Mouse (Mus musculus): ENCODE results near the gene Tprkb. TPM values are rescaled to one million over a fixed set of nuclear protein-coding genes. Genes with fewer than 3 reads are reported as not detected.
A peak's percentile ranks its signal among the peaks of the same experiment; 100 is the strongest.
"Not testable (repeated sequence)": the region's sequence is repeated elsewhere in the genome, so short reads cannot be mapped to it uniquely, and the experiment has no call there.

The Tprkb gene
- polyA plus RNA-seq, 1 experiment from 2014 or later: 41.8 TPM

DNA sequence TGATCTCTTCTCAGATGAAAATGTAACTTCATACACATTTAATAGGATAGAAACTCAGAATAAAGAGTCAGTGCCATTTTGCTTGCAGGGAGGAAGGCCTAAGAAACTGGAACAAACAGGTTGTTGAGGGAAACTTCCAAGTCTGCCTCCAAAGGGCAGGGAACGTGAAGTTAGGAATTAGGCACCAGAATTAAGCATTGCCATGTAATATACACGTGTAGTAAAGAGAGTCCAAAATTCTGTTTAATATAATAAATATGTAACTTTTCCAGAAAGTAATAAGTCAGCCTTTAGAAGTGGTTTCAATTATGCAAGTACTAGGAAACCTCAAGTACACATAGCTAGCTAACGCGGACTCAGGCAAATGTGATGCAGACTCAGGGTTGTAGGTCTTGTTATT is 7.7 kb downstream of the Tprkb start:
- Histone ChIP-seq H3K9ac (no peak overlapping the region), H3K27me3 (replicated peaks) (no peaks in the 10 kb centered on the region), H3K27ac (no peak overlapping the region), H3K4me1 (replicated peaks) (peaks cover 6% of the 10 kb centered on the region; the same call in 1 of the 2 replicates), H3K36me3 (peaks cover 2% of the 10 kb centered on the region; the same call in 1 of the 2 replicates), H3K4me2 (replicated peaks) (no peak overlapping the region), H3K9me3 (no peaks in the 10 kb centered on the region), H3K4me3 (replicated peaks) (no peak overlapping the region)
- ATAC-seq: no peak
- WGBS: 93% methylated on average over 4 of the region's 4 CpGs

DNA sequence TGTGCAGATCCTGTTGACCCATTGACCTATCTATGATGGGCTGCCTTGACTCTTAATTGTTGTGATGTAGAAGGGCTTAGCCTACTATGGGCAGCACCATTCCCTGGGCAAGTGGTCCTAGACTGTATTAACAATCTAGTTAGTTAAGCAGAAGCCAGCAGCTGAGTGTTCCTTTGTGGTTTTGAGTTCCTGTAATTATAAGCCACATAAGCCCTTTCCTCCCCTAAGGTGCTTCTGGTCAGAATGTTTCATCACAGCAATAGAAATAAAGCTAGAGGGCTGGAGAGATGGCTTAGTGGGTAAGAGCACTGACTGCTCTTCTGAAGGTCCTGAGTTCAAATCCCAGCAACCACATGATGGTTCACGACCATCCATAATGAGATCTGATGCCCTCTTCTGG is 12.0 kb downstream of the Tprkb start:
- no peak overlapping the region for H3K4me2 ChIP-seq (replicated peaks)
- no peak overlapping the region for H3K4me3 ChIP-seq (replicated peaks)
- H3K36me3 ChIP-seq: peaks cover 23% of the 10 kb centered on the region
- H3K9ac ChIP-seq: no peak overlapping the region
- no peak for ATAC-seq
- no peak overlapping the region for H3K27ac ChIP-seq
- WGBS: 92% methylated on average over 1 of the region's 1 CpGs
- H3K9me3 ChIP-seq: no peaks in the 10 kb centered on the region
- no peaks in the 10 kb centered on the region for H3K4me1 ChIP-seq (replicated peaks)
- no peaks in the 10 kb centered on the region for H3K27me3 ChIP-seq (replicated peaks)

DNA sequence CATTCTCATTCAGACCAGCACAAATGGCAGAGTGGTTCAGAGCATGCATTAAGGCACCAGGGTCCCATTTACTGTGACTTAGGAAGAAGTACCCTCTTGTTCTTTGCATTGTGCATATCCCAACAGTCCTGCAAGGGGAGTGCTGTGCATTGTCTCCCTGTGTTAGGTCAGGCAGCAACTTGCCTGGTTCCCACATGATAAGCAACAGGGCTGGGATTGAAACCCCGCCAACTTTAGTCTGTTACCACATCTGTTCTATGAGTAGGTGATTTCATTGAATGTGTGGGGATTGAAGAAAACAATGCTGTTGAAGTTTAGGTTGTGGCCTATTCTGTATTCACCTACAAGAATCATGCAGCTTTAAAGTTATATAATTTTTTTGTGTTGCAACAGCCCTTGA is 15.0 kb downstream of the Tprkb start:
- Histone ChIP-seq H3K4me2 (replicated peaks) (no peak overlapping the region), H3K4me3 (replicated peaks) (no peak overlapping the region), H3K9me3 (no peaks in the 10 kb centered on the region), H3K4me1 (replicated peaks) (no peaks in the 10 kb centered on the region), H3K27ac (no peak overlapping the region), H3K9ac (no peak overlapping the region), H3K36me3 (peaks cover 24% of the 10 kb centered on the region), H3K27me3 (replicated peaks) (no peaks in the 10 kb centered on the region)
- WGBS: 90% methylated on average over 1 of the region's 1 CpGs
- ATAC-seq: no peak

DNA sequence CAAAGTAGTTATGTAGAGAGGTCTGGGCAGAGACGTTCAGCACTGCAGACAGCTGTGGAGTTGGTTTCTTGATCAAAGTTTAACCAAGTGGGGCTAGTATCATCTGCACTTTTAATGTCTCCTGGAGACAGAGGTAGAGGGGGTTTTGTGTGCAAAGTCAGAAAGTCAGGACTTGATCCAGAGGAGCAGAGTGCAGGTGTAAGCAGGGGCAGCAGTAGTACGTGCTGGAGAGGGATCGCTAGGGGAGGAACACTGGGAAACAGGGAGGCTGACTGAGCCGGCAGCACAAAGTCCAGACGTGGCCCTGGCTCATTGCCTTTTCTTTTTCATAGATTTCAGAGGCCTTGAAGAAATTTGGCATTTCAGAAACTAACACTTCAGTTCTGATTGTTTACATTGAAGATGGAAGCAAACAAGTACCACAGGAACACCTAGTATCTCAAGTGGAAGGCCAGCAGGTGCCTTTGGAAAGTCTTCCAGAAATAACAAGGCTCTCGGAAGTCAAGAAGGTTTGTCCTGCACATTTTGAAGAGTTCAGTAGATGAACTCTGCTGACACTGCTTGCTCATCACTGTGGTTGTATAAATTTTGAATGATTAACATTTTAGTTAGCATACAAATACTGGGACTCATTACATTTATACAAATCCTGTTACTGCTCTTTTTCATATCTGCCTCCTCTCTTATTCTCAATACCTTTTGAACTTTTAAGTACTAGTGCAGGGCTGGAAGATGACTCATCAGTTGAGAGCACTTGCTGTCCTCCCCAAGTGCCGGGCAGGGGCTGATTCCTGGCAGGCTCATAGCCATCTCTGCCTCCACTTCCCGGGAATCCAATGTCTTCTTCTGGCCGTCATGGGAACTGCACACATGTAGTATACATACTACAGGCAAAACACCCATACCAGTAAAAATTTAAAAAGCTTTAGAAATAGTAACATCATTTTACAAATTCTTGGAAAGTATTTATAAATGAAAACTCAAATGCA is 16.1 kb downstream of the Tprkb start:
- Histone ChIP-seq H3K36me3 (peaks cover 24% of the 10 kb centered on the region), H3K9me3 (no peaks in the 10 kb centered on the region), H3K4me1 (replicated peaks) (no peaks in the 10 kb centered on the region), H3K4me3 (replicated peaks) (no peak overlapping the region), H3K27ac (no peak overlapping the region), H3K4me2 (replicated peaks) (no peak overlapping the region), H3K9ac (no peak overlapping the region), H3K27me3 (replicated peaks) (no peaks in the 10 kb centered on the region)
- ATAC-seq: no peak
- WGBS: 84% methylated on average over 9 of the region's 9 CpGs

DNA sequence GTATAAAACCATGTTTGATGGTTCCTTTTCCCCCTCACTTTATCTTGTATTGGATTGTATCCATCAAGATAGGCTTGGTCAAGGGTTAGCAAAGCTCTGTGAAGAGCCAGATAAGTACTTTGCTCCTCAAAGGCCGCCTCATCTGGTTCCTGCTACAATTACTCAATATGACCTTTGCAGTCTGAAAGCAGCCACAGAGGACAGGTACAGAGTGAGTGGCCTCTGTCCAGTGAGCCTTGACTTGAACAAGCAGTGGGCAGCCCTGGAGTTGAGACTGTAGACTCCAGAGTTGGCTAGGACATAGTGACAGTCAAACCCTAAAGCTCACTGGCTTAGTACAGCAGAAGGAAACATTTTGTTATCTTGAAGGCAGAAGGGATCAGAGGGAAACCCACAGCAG is 17.6 kb downstream of the Tprkb start:
- Histone ChIP-seq H3K36me3 (peaks cover 24% of the 10 kb centered on the region), H3K27ac (no peak overlapping the region), H3K4me3 (replicated peaks) (no peak overlapping the region), H3K4me1 (replicated peaks) (no peaks in the 10 kb centered on the region), H3K9ac (no peak overlapping the region), H3K4me2 (replicated peaks) (no peak overlapping the region), H3K27me3 (replicated peaks) (no peaks in the 10 kb centered on the region), H3K9me3 (no peaks in the 10 kb centered on the region)
- ATAC-seq: peak; percentile 82
- 66% methylated on average over 1 of the region's 1 CpGs for WGBS

DNA sequence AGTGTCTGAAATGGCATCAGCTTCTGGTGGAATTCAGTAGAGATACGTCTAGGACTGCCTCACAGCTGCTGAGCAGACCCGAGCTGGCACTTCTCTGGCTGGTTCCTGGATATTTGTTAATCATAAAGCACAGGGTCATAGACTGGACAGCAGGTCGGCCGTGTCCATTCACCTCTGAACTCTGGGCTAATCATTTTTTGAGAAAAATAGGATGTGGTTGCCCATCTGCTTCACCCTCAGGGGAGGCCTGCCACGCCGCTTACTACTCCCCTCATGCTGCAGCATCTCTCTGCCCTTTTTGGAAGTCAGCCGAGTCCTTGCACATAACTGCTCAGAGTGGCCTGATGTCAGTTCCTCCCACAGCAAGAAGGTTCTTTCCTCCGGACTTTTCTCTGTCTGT is 22.4 kb downstream of the Tprkb start:
- Histone ChIP-seq H3K27ac (no peak overlapping the region), H3K9ac (no peak overlapping the region), H3K4me2 (replicated peaks) (no peak overlapping the region), H3K27me3 (replicated peaks) (no peaks in the 10 kb centered on the region), H3K4me3 (replicated peaks) (no peak overlapping the region), H3K36me3 (0 out of 2 replicates have a peak, but pooled peaks cover 4% of the 10 kb centered on the region), H3K4me1 (replicated peaks) (0 out of 2 replicates have a peak, but pooled peaks cover 2% of the 10 kb centered on the region), H3K9me3 (no peaks in the 10 kb centered on the region)
- ATAC-seq: no peak
- WGBS: 77% methylated on average over 8 of the region's 8 CpGs

DNA sequence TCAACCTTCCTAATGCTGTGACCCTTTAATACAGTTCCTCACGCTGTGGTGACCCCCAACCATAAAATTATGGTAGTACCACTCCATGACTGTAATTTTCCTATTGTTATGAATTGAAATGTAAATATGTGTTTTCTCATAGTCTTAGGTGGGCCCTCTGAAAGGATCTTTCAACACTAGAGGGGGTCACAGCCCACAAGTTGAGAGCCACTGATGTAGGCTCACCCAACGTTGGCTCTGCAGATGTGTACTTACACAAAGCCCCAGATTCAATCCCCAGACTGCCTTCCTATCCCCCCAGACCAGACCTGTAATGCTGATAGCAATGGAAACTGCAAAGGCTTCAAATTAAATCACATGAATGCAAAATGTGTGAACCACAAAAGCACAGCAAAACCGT is 24.0 kb downstream of the Tprkb start:
- no peak for ATAC-seq
- Histone ChIP-seq H3K27ac (no peak overlapping the region), H3K4me1 (replicated peaks) (0 out of 2 replicates have a peak, but pooled peaks cover 2% of the 10 kb centered on the region)

DNA sequence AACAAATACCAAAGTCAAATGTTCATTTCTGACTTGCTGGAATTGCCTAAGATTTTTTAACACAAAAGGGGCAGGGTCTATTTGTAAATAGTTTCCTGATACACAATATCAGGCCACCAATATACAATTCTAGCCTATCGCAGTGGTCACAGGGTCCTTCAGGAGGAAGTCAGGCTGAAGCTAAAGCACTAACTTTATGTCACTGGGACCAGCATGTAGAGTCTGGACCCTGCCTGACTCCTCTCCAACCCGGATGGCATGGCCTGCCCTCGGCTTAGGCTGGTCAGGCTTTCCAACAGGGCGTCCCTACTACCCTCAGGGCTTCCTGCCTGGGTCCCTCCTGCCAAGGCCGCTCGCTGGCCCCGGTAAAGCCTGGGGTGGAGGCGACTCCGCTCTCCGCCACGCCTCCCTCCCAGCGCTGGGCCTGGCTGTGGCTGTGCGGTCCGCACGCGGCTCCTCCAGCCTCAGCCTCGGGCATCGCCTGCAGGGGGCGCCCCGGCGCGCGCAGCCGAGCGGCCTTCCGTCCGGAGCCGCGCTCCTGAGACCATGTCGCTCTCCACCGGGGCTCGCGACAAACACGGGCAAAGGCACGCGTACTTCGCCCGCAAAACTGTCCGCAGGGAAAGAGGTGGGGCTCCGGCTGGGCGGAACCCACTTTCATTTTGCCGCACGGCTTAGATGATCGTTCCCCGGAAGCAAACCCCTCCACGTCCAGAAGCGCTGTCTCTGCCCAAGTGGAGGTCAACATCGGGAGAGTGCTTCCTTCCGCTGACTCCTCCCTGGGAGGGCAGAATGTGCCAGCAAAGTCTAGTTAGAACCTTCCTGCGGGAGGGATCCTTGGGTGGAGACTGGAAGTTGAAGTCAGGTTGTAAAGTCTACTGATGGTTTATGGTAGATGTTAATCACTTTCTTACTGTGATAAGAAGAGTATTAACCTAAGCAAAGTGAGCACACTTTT is 25.1 kb downstream of the Tprkb start:
- Histone ChIP-seq H3K4me3 (replicated peaks) (peak overlapping the region; percentile 45), H3K9ac (peak overlapping the region; percentile 61), H3K27ac (peak overlapping the region; percentile 83), H3K4me2 (replicated peaks) (peak overlapping the region; percentile 79)
- H3K4me1 ChIP-seq (replicated peaks); H3K36me3 ChIP-seq; H3K9me3 ChIP-seq; H3K27me3 ChIP-seq (replicated peaks): not testable (repeated sequence)
- 1% methylated on average over 50 of the region's 50 CpGs for WGBS
- peak; percentile 97 for ATAC-seq

More for the DNA sequence above, 24.0 kb downstream of the Tprkb start:
- WGBS: 67% methylated on average over 3 of the region's 3 CpGs
- Histone ChIP-seq H3K27me3 (replicated peaks) (no peaks in the 10 kb centered on the region), H3K36me3 (no peaks in the 10 kb centered on the region), H3K4me3 (replicated peaks) (no peak overlapping the region), H3K4me2 (replicated peaks) (no peak overlapping the region), H3K9me3 (no peaks in the 10 kb centered on the region), H3K9ac (no peak overlapping the region)

DNA sequence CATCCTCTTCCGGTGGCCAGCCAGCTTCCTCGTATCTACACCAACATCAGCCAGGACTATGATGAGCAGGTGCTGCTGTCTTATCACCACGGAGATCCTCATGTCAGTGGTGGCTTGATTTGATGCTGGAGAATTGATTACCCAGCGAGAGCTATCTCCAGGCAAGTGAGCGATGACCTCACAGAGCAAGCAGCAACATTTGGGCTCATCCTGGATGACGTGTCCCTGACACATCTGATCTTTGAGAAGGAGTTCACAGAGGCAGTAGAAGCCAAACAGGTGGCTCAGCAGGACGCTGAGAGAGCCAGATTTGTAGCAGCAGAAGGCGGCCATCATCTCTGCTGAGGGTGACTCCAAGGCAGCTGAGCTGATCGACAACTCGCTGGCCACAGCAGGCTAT is 27.0 kb downstream of the Tprkb start:
- H3K27ac ChIP-seq: no peak overlapping the region
- H3K36me3 ChIP-seq: 0 out of 2 replicates have a peak, but pooled peaks cover 6% of the 10 kb centered on the region
- H3K27me3 ChIP-seq (replicated peaks): no peaks in the 10 kb centered on the region
- no peak for ATAC-seq
- no peak overlapping the region for H3K4me2 ChIP-seq (replicated peaks)
- H3K9ac ChIP-seq: no peak overlapping the region
- no peaks in the 10 kb centered on the region for H3K9me3 ChIP-seq
- no peak overlapping the region for H3K4me3 ChIP-seq (replicated peaks)
- 68% methylated on average over 10 of the region's 10 CpGs for WGBS
- 0 out of 2 replicates have a peak, but pooled peaks cover 2% of the 10 kb centered on the region for H3K4me1 ChIP-seq (replicated peaks)

DNA sequence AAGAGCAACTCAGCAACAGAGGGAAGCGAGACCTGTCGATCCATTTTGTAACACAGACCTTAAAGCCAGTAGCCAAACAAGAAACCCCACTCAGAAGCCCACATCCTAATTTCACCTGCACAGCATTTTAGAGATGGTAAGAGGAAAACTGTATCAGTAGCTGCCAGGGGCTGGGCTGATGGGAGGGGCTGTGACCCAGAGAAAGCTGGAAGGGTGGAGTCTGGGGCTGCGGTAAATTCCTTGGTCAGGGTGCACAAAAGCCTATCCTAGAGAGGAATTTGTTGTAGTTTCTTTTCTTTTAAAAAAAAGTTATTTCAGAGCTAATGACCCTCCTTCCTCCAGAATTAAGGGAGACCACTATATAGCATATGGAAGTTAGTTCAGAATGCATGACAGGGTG is 30.8 kb downstream of the Tprkb start:
- Histone ChIP-seq H3K27me3 (replicated peaks) (no peaks in the 10 kb centered on the region), H3K9ac (no peak overlapping the region), H3K4me3 (replicated peaks) (no peak overlapping the region), H3K27ac (no peak overlapping the region), H3K4me1 (replicated peaks) (no peaks in the 10 kb centered on the region), H3K4me2 (replicated peaks) (no peak overlapping the region), H3K9me3 (no peaks in the 10 kb centered on the region), H3K36me3 (peaks cover 24% of the 10 kb centered on the region; the same call in 1 of the 2 replicates)
- ATAC-seq: no peak
- 90% methylated on average over 3 of the region's 3 CpGs for WGBS

DNA sequence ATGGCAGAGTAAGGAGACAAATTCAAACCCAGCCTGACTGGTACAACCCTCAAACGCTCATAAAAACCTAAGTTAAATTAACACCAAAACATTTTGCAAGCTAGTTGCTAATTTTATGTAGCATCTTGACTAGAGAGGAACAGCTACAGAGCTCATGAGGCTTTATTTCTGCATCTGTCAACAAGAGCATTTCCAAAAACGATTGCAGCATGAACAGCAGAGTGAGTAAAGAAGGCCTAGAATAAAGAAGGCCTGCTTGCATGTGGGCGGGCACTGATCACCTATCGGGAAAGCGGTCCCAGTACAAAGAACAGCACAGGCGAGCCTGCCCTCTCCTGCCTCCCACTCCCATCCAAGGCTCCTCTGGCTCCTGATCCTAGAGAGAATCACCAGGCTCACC is 36.9 kb downstream of the Tprkb start:
- Histone ChIP-seq H3K4me2 (replicated peaks) (no peak overlapping the region), H3K36me3 (peaks cover 52% of the 10 kb centered on the region), H3K27me3 (replicated peaks) (no peaks in the 10 kb centered on the region), H3K4me3 (replicated peaks) (no peak overlapping the region), H3K4me1 (replicated peaks) (no peaks in the 10 kb centered on the region), H3K27ac (no peak overlapping the region), H3K9me3 (no peaks in the 10 kb centered on the region), H3K9ac (no peak overlapping the region)
- no peak for ATAC-seq
- WGBS: 85% methylated on average over 6 of the region's 6 CpGs

DNA sequence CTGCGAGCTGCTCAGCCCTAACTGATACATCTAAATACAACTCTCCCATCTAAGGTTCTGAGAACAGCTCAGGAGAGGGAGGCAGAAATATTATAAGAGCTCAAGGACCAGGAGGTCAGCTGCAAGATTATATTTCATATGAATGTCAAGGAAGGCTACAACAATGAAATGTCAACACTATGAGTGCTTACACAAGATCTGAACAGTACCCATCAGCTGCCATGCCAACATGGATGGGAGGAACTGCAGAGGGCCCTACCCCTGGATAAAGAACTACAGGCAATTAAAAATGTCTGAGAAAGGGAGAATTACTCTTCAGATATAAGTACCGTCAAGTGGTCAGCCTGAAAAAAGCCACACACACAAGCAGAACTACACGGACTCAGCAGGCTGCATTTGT is 45.9 kb downstream of the Tprkb start:
- no peak for ATAC-seq
- 78% methylated on average over 3 of the region's 3 CpGs for whole genome bisulfite sequencing
- H3K9ac ChIP-seq: no peak overlapping the region
- peaks cover 15% of the 10 kb centered on the region for H3K36me3 ChIP-seq
- no peak overlapping the region for H3K4me3 ChIP-seq (replicated peaks)
- H3K4me2 ChIP-seq (replicated peaks): no peak overlapping the region
- no peak overlapping the region for H3K27ac ChIP-seq
- no peaks in the 10 kb centered on the region for H3K27me3 ChIP-seq (replicated peaks)
- no peaks in the 10 kb centered on the region for H3K9me3 ChIP-seq
- H3K4me1 ChIP-seq (replicated peaks): 0 out of 2 replicates have a peak, but pooled peaks cover 5% of the 10 kb centered on the region
